Mouse (Mus musculus): ENCODE data around the gene Etnk2.

DNA sequence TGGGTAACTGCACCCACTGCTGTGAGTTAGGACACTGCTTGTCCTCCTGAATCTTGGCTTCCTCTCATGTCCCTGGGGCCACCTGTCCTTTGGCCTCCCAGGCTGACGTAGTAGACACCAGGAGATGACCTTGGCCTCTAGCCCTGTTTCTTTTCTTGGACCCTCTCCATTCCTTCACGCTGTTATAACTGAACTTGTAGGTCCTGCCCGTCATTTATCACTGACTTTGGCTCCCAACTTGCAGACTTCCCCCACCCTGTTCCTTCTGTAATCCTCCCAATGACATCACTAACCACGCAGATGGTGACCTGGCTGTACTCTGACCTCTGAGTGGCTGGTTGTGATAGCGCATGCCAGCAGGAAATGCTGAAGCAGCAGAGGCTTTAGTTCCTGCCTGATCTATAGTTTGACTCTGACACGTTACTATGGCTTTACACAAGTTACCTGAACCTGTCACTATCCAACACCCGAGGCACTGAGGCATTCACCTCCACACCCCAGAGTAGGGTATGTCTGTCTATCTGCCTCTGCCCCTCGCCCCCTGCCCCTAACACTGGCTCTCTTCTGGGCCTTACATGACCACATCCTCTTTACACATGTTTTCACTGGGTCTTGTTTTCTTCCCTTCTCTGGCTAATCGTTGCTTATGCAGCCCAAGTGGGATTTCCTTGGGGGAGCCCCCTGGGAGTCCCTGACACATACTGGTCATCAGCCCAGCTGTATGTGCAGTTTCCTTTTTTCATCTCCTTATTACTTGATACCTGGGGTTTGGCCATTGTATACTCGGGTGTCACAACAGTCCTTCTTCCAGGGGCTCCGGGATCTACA is 15.5 kb upstream of the Etnk2 start:
- no peak for TF ChIP-seq CTCF (conservative IDR thresholded peaks at IDR 0.05; ENCODE audit: low read length)
- TF ChIP-seq NANOG (IDR thresholded peaks at IDR 0.05; ENCODE audit: borderline replicate concordance, low read length) = no peak

All from E14TG2a.4 (cell line).